Mouse (Mus musculus) midbrain, embryonic 12.5 days (tissue): ENCODE measurements at regions not wholly inside any gene's neighbourhood (a gene's known extent, or its start where the extent isn't known, plus 50 kb on each side); places are given as distances from the start of the nearest gene placed in this dataset.

Experiments
- ATAC-seq: fragments of 200-750 bp; cut with Nextera tagmentation; 2 replicates; pipeline ENCODE4 v1.8.0; 2017; ENCODE audit warnings: low read depth, moderate TSS enrichment, moderate library complexity; ENCODE audit not compliant: low FRiP score
- H3K27ac ChIP-seq: fragments of 300-500 bp; sonication (generic); replicated peaks from 2 replicates; pipeline ENCODE4 v1.5.1; 2016; ENCODE audit warnings: mild to moderate bottlenecking
- H3K27me3 ChIP-seq: fragments of 300-500 bp; sonication (generic); 2 replicates; pipeline ENCODE4 v1.6.1; 2016; ENCODE audit warnings: mild to moderate bottlenecking
- H3K36me3 ChIP-seq: fragments of 300-500 bp; sonication (generic); 2 replicates; pipeline ENCODE4 v1.6.1; 2016
- H3K4me1 ChIP-seq: fragments of 300-500 bp; sonication (generic); 2 replicates; pipeline ENCODE4 v1.6.1; 2016
- H3K4me2 ChIP-seq: fragments of 300-500 bp; sonication (generic); replicated peaks from 2 replicates; pipeline ENCODE4 v1.6.1; 2016; ENCODE audit warnings: mild to moderate bottlenecking, moderate library complexity
- H3K4me3 ChIP-seq: fragments of 300-500 bp; sonication (generic); 2 replicates; pipeline ENCODE4 v1.5.1; 2016; ENCODE audit warnings: mild to moderate bottlenecking
- H3K9ac ChIP-seq: fragments of 300-500 bp; sonication (generic); replicated peaks from 2 replicates; pipeline ENCODE4 v1.6.1; 2016; ENCODE audit warnings: mild to moderate bottlenecking, moderate library complexity
- H3K9me3 ChIP-seq: fragments of 300-500 bp; sonication (generic); 2 replicates; pipeline ENCODE4 v1.6.1; 2016; ENCODE audit warnings: mild to moderate bottlenecking
- WGBS: fragments of 180-500 bp; shearing (Covaris S2); methylation state at CpG from one replicate; pipeline ENCODE4 v1.1.7; 2016; 5-methylcytosine and 5-hydroxymethylcytosine counted together

DNA sequence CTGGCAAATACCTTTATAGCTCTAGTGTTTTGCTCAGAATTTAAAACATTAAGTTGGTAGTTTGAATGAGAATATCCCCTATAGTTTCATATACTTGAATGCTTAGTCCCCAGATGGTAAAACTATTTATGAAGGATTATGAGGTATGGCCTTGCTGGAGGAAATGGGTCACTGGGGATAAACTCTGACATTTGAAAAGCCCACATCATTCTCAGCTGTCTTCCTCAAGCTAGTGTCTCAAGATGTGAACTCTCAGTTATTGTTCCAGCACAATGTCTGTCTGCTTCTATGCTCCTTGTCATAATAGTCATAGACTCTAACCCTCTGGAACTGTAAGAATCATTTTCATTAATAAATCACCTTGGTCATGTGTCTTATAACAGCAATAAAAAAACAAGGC, 2004.1 kb upstream of the Gm8797 start:
- ATAC-seq = no peak
- H3K36me3 ChIP-seq = no peaks in the 10 kb centered on the region
- H3K27ac ChIP-seq = no peak overlapping the region
- H3K4me1 ChIP-seq = no peaks in the 10 kb centered on the region
- H3K9ac ChIP-seq = no peak overlapping the region
- H3K9me3 ChIP-seq = no peaks in the 10 kb centered on the region
- no peak overlapping the region for H3K4me3 ChIP-seq
- no peaks in the 10 kb centered on the region for H3K27me3 ChIP-seq
- no peak overlapping the region for H3K4me2 ChIP-seq

DNA sequence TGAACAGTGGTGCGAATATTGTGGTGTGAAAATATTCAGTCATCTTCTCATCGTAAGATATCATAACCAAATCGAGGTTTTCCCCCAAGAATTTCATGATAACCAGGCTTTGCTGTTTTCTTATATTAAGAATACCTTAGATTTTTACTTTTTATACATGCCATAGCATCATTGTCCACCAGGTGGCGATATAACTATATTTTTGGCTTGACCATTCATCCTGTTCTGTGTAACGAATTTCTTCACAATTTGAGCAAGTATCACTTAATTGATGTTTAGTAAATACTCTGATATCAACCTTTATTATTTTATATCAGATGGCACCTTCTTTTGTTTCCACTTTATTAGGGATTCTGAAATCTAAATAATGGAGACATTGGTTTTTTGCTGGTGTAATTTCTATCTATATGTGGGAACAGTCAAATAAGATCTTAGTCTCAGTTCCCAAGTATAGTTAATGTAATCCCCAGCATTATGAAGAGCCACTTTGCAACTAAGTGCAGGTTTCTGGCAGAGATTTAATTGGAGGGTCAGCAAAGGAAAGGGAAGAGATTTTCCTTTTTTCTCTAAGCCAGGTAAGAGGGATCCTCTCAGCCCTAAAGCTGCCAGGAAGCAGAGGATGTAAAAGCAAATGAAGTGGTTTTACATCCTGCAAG, 1998.9 kb upstream of the Gm8797 start:
- H3K4me2 ChIP-seq = no peak overlapping the region
- H3K36me3 ChIP-seq = no peaks in the 10 kb centered on the region
- no peaks in the 10 kb centered on the region for H3K4me1 ChIP-seq
- H3K9me3 ChIP-seq = no peaks in the 10 kb centered on the region
- 16% methylated on average over 5 of the region's 5 CpGs for WGBS
- H3K9ac ChIP-seq = no peak overlapping the region
- ATAC-seq = peak; percentile 75
- no peak overlapping the region for H3K27ac ChIP-seq
- H3K27me3 ChIP-seq = no peaks in the 10 kb centered on the region
- no peak overlapping the region for H3K4me3 ChIP-seq

DNA sequence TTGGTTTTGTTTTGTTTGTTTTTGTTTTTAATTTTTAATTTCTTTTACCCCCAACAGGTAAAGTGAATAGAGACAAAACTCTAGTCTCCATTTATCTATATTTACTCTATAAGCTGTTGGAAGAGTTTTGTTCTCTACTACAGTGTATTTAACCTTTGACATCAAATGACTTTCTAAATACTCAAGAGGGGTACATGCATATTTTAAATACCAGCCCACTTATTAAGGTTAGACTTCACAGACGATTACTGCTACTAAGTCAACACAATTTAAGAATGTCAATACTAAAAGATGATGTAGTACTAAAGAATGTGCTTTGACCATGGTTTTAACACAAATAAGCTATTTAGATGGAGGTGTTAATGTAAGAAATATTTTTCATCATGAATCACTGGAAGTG, 1989.3 kb upstream of the Gm8797 start:
- 50% methylated on average over 1 of the region's 1 CpGs for WGBS
- ATAC-seq = no peak
- Histone ChIP-seq H3K36me3 (no peaks in the 10 kb centered on the region), H3K27me3 (no peaks in the 10 kb centered on the region), H3K4me3 (no peak overlapping the region), H3K4me2 (no peak overlapping the region), H3K27ac (no peak overlapping the region), H3K9me3 (no peaks in the 10 kb centered on the region), H3K9ac (no peak overlapping the region), H3K4me1 (no peaks in the 10 kb centered on the region)

DNA sequence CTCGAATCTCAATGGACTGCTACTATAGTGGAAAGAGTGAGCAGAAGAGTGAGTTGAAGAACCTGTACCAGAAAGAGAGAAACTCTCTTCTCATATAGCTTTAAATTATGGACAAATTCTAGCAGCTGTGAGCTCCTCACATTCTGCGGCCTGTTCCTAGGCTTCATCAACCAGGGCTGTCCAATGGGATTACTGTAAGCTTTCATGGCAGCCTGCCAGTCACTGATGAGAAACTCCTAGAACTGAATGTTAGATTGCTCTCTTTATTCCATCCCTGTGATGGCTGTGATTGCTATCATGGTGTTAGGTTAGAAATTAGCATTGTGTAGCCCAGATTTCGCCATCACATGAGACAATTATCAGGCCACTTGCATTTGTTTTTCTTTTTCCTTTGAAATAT, 1966.4 kb upstream of the Gm8797 start:
- 74% methylated on average over 3 of the region's 3 CpGs for WGBS
- H3K36me3 ChIP-seq = no peaks in the 10 kb centered on the region
- no peak overlapping the region for H3K27ac ChIP-seq
- no peak overlapping the region for H3K4me3 ChIP-seq
- H3K9me3 ChIP-seq = no peaks in the 10 kb centered on the region
- no peaks in the 10 kb centered on the region for H3K27me3 ChIP-seq
- peak; percentile 41; the same call in 1 of the 2 replicates for ATAC-seq
- H3K9ac ChIP-seq = no peak overlapping the region
- no peaks in the 10 kb centered on the region for H3K4me1 ChIP-seq
- no peak overlapping the region for H3K4me2 ChIP-seq

DNA sequence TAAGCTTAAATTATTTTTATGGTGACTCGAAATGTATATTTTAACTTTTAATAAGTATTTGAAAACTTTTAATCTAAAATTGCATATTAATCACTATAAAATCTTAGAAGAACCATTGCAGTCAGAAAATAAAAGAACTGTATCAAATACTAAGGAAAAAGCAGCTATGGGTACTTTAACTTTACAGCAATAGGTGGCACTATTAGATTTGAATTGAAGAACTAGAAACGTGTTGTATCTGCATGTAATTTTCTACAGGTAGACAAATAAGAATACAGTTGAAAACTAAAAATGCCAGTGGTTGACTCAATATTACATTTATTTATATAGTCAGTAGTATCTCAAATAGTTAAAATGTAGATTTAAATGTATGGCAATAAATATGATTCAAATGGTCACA, 1964.6 kb upstream of the Gm8797 start:
- Histone ChIP-seq H3K27me3 (no peaks in the 10 kb centered on the region), H3K27ac (no peak overlapping the region), H3K4me1 (no peaks in the 10 kb centered on the region), H3K9ac (no peak overlapping the region), H3K36me3 (no peaks in the 10 kb centered on the region), H3K9me3 (no peaks in the 10 kb centered on the region), H3K4me2 (no peak overlapping the region), H3K4me3 (no peak overlapping the region)
- 71% methylated on average over 2 of the region's 2 CpGs for WGBS
- no peak for ATAC-seq

DNA sequence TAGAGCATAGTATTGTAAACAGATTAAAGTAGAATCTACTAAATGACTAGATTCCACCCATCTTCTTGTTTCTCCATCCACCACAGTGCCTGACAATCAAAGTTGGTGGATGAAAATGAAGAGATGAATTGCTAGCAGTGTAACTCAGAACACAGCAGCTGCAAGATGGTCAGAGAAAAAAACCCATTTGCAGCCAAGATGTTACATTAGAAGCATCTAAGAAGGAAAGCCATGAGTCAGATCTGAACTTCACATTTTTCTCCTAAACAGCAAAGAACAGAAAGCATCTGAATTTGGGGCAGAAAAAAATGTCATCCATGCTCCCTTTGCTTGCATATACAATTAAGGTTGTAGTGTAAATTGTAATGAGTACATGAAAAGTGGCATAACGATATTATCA, 1942.8 kb upstream of the Gm8797 start:
- Histone ChIP-seq H3K36me3 (no peaks in the 10 kb centered on the region), H3K4me3 (no peak overlapping the region), H3K9ac (no peak overlapping the region), H3K4me2 (no peak overlapping the region), H3K27me3 (no peaks in the 10 kb centered on the region), H3K9me3 (no peaks in the 10 kb centered on the region), H3K27ac (no peak overlapping the region), H3K4me1 (no peaks in the 10 kb centered on the region)
- no peak for ATAC-seq
- WGBS = 94% methylated on average over 1 of the region's 1 CpGs

DNA sequence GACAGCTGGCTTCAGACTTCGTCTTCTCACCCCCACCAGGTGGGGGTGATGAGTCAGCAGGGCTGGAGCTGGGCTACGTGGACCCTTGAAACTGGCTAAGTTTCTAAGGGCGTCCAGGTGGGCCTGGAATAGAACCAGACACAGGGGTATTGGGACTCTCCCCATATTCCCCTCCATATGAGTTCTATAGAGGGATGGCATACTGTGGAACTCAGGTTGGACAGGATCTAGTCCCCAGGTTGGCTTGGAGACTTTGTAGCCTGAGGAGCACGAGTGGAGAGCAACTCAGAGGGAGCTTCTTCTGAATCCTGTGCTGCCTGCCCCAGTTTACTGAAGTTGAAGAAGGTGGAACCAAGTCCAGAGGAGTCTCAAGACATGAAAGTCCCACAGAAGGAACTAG, 1921.6 kb upstream of the Gm8797 start:
- 0 out of 2 replicates have a peak, but pooled peaks cover 6% of the 10 kb centered on the region for H3K9me3 ChIP-seq
- no peaks in the 10 kb centered on the region for H3K36me3 ChIP-seq
- H3K9ac ChIP-seq = no peak overlapping the region
- no peaks in the 10 kb centered on the region for H3K4me1 ChIP-seq
- no peak overlapping the region for H3K4me2 ChIP-seq
- 79% methylated on average over 4 of the region's 4 CpGs for WGBS
- no peak overlapping the region for H3K4me3 ChIP-seq
- no peak overlapping the region for H3K27ac ChIP-seq
- no peaks in the 10 kb centered on the region for H3K27me3 ChIP-seq
- ATAC-seq = 0 out of 2 replicates have a peak, but pooled peaks have one; percentile 33

DNA sequence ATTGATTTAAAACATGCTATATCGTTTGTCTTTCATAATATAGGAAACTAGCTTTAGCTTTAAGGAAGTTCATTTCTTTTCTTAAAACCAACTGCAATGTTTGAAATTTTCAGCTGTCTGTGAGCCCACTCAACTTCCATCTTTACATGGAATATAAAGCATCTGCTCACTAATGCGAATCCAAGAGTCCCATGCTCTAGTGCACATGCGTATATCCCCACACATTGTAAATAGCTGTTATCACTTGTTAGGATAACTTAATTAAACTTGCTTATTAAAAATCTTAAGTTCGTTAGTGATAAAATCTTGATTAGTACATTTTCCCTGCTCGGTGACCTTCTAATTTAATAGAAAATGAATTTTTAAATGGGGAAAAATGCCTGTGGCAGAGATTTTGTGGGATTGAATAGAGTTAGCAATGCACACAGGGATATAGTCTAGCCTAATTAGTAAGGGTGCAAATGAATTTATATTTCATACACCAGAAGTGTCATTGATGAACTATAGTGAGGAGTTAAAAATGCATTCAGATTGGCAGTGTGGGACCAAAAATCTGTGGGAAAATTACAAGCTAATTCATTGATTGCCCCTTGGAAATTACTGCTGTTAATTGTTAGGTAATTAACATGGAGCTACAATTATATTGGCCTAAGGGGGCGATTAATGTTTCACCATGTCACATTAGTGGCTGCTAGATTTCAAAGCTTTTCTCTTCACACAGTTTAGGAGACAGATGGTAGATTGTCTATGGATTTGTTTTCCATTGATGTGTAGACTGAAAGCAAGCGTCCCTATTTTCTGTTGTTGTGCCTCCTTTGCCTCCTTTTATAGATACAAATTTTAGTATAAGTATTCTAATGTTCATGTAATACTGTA, 1919.0 kb upstream of the Gm8797 start:
- H3K9me3 ChIP-seq = no peaks in the 10 kb centered on the region
- H3K4me3 ChIP-seq = no peak overlapping the region
- H3K4me2 ChIP-seq = no peak overlapping the region
- no peak overlapping the region for H3K27ac ChIP-seq
- no peaks in the 10 kb centered on the region for H3K27me3 ChIP-seq
- no peaks in the 10 kb centered on the region for H3K4me1 ChIP-seq
- ATAC-seq = peak; percentile 54; the same call in 1 of the 2 replicates
- WGBS = 78% methylated on average over 7 of the region's 7 CpGs
- no peaks in the 10 kb centered on the region for H3K36me3 ChIP-seq
- no peak overlapping the region for H3K9ac ChIP-seq
